Mouse (Mus musculus): ENCODE measurements at regions not wholly inside any gene's neighbourhood (a gene's known extent, or its start where the extent isn't known, plus 50 kb on each side); places are given as distances from the start of the nearest gene placed in this dataset.

DNA sequence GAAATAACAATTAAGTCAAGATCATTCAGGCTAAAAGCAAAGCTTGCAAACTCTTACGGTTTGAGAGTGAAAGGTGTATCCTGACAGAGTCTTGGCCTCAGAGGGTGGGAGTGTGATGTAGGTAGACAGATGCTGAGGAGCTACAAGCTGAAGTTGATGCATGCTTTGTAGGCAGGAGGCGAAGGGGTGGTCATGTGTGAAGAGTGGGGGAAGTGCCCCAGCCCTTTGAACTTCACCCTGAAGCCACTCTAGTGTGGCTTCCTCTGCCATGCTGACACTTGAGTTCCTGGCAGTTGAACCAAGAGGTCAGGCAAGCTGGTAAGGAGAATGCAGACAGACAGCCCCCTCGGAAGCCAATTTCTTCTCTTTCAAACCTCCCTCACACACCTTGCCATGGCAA is 141.0 kb upstream of the Sox5 start:
- TF ChIP-seq CTCF (IDR thresholded peaks at IDR 0.05; ENCODE audit: low read depth) (no peak), EP300 (IDR thresholded peaks at IDR 0.05; ENCODE audit: low read depth) (no peak)
